20 mouse cellular contexts compared by ENCODE assay signal in the genomic region with DNA sequence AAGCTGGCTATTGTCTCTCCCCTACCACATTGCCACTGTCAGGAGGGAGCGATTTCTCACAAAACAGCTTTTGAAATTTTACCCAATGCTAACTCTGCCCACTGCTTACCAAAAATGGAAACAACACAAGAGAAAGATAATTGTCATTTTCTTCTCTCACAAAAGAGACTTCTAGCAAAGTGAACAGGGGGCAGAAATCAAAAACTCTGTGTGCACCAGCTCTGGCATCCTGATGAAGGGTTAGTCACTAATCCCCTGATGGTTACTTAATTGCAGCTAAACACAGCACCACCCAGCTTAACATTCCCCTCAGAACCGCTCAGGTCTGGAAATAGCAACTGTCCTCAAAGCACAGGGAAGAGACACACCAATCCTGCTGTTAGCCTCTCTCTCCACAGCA.
DNase-seq lines count a peak whose midpoint lies in the region; ATAC-seq and TF ChIP-seq lines count a peak whose summit lies in the region.
"Had no signal": no experiment of that assay in that cellular context is flagged by ENCODE, and none has a peak within 500 bp of the region (broad histone marks: within the 10 kb centered on the region; RNA-seq: fewer than 3 reads in every experiment).

No protein-coding gene starts in this region.

- 54% methylated on average over 2 of the region's 2 CpGs for WGBS in heart, embryonic 16.5 days
- 46% methylated on average over 2 of the region's 2 CpGs for WGBS in heart, embryonic 10.5 days
- WGBS in midbrain, embryonic 11.5 days, result 32% methylated on average over 2 of the region's 2 CpGs
- WGBS in midbrain, embryonic 10.5 days, result 43% methylated on average over 2 of the region's 2 CpGs
- WGBS in embryonic facial prominence, embryonic 15.5 days, result 33% methylated on average over 2 of the region's 2 CpGs
- 11% methylated on average over 2 of the region's 2 CpGs for WGBS in forebrain, embryonic 16.5 days

- POLR2A ChIA-PET in Patski (lab: Charles Lee), result interaction anchor here (0.6 to 0.9 kb wide), 3 partner anchors 43 to 237 kb away, joined by 3 read pairs; no protein-coding TSS in a partner anchor

- no peaks in the 10 kb centered on the region for H3K27me3 ChIP-seq in heart, embryonic 16.5 days (ENCODE audit: control insufficient read depth, insufficient read depth, low read length)
- no peaks in the 10 kb centered on the region for H3K27me3 ChIP-seq in heart, embryonic 10.5 days (ENCODE audit: insufficient read depth, poor library complexity, severe bottlenecking)
- H3K27me3 ChIP-seq in midbrain, embryonic 11.5 days (ENCODE audit: control insufficient read depth, insufficient read depth, low read length), result no peaks in the 10 kb centered on the region
- H3K27me3 ChIP-seq in midbrain, embryonic 10.5 days (ENCODE audit: low read depth, poor library complexity, severe bottlenecking), result no peaks in the 10 kb centered on the region
- H3K27me3 ChIP-seq in Patski, result no peaks in the 10 kb centered on the region
- no peaks in the 10 kb centered on the region for H3K27me3 ChIP-seq in embryonic facial prominence, embryonic 15.5 days
- H3K27me3 ChIP-seq in forebrain, embryonic 16.5 days (replicated peaks; ENCODE audit: control insufficient read depth, insufficient read depth, low read length), result no peaks in the 10 kb centered on the region
- H3K27me3 ChIP-seq: hindbrain, embryonic 15.5 days; kidney, embryonic 15.5 days; limb, embryonic 13.5 days; neural tube, embryonic 13.5 days had no signal

- no peaks in the 10 kb centered on the region for H3K36me3 ChIP-seq in heart, embryonic 16.5 days (ENCODE audit: control insufficient read depth, insufficient read depth)
- H3K36me3 ChIP-seq in heart, embryonic 10.5 days, result no peaks in the 10 kb centered on the region
- H3K36me3 ChIP-seq in midbrain, embryonic 11.5 days (ENCODE audit: control insufficient read depth, insufficient read depth, low read length), result no peaks in the 10 kb centered on the region
- no peaks in the 10 kb centered on the region for H3K36me3 ChIP-seq in midbrain, embryonic 10.5 days
- no peaks in the 10 kb centered on the region for H3K36me3 ChIP-seq in embryonic facial prominence, embryonic 15.5 days
- H3K36me3 ChIP-seq in forebrain, embryonic 16.5 days (ENCODE audit: control insufficient read depth, insufficient read depth), result no peaks in the 10 kb centered on the region
- H3K36me3 ChIP-seq: hindbrain, embryonic 15.5 days; limb, embryonic 13.5 days; neural tube, embryonic 13.5 days had no signal

- no peak for DNase-seq in heart, embryonic 10.5 days (ENCODE audit: low spot score)
- DNase-seq in midbrain, embryonic 11.5 days (ENCODE audit: low spot score, missing footprints), result peak; percentile 86
- DNase-seq in midbrain, embryonic 10.5 days (ENCODE audit: low spot score), result no peak
- DNase-seq in Patski (ENCODE audit: low read depth, low spot score), result peak; percentile 72
- DNase-seq in cerebellum, postnatal 14 days, result no peak
- DNase-seq: cerebellum, postnatal 10 days; gastrocnemius, postnatal 25 days; heart, postnatal 36 days; thymus, postnatal 25 days had no signal

- TF ChIP-seq CTCF in Patski (IDR thresholded peaks at IDR 0.05), result no peak

- in situ Hi-C loops in Patski (cut with MboI; ENCODE audit: low pct_unique_long_range_greater_than_20kb), result no loop called here

- no peak overlapping the region for H3K9ac ChIP-seq in heart, embryonic 16.5 days (ENCODE audit: low read length)
- no peak overlapping the region for H3K9ac ChIP-seq in midbrain, embryonic 11.5 days (ENCODE audit: low read length)
- no peak overlapping the region for H3K9ac ChIP-seq in embryonic facial prominence, embryonic 15.5 days
- H3K9ac ChIP-seq in forebrain, embryonic 16.5 days (replicated peaks; ENCODE audit: low read depth, low read length), result no peak overlapping the region
- H3K9ac ChIP-seq: hindbrain, embryonic 15.5 days; kidney, embryonic 15.5 days; limb, embryonic 13.5 days; liver, embryonic 14.5 days; neural tube, embryonic 13.5 days had no signal

- no peak overlapping the region for H3K27ac ChIP-seq in heart, embryonic 16.5 days (ENCODE audit: low read length)
- H3K27ac ChIP-seq in heart, embryonic 10.5 days, result no peak overlapping the region
- H3K27ac ChIP-seq in midbrain, embryonic 11.5 days (ENCODE audit: low read depth, low read length), result no peak overlapping the region
- H3K27ac ChIP-seq in midbrain, embryonic 10.5 days (replicated peaks), result no peak overlapping the region
- H3K27ac ChIP-seq in embryonic facial prominence, embryonic 15.5 days (replicated peaks), result no peak overlapping the region; the same call in 1 of the 2 replicates
- H3K27ac ChIP-seq in forebrain, embryonic 16.5 days (ENCODE audit: low read length), result no peak overlapping the region
- H3K27ac ChIP-seq: hindbrain, embryonic 15.5 days; kidney, embryonic 15.5 days; limb, embryonic 13.5 days; liver, embryonic 14.5 days; neural tube, embryonic 13.5 days had no signal

- 0 out of 2 replicates have a peak, but pooled peaks cover 4% of the 10 kb centered on the region for H3K4me1 ChIP-seq in heart, embryonic 16.5 days (ENCODE audit: control insufficient read depth, insufficient read depth, low read length)
- peaks cover 25% of the 10 kb centered on the region for H3K4me1 ChIP-seq in heart, embryonic 10.5 days
- peaks cover 3% of the 10 kb centered on the region; the same call in 1 of the 2 replicates for H3K4me1 ChIP-seq in midbrain, embryonic 11.5 days (ENCODE audit: control insufficient read depth, insufficient read depth, low read length)
- peaks cover 26% of the 10 kb centered on the region for H3K4me1 ChIP-seq in midbrain, embryonic 10.5 days
- peaks cover 21% of the 10 kb centered on the region for H3K4me1 ChIP-seq in embryonic facial prominence, embryonic 15.5 days
- peaks cover 13% of the 10 kb centered on the region for H3K4me1 ChIP-seq in forebrain, embryonic 16.5 days (replicated peaks; ENCODE audit: control insufficient read depth, insufficient read depth, low read length)

- peaks cover 9% of the 10 kb centered on the region; the same call in 1 of the 2 replicates for H3K9me3 ChIP-seq in heart, embryonic 16.5 days (replicated peaks; ENCODE audit: control insufficient read depth, low read length)
- H3K9me3 ChIP-seq in heart, embryonic 10.5 days, result no peaks in the 10 kb centered on the region
- H3K9me3 ChIP-seq in midbrain, embryonic 11.5 days (ENCODE audit: control insufficient read depth, low read length), result no peaks in the 10 kb centered on the region
- H3K9me3 ChIP-seq in midbrain, embryonic 10.5 days (replicated peaks), result no peaks in the 10 kb centered on the region
- no peaks in the 10 kb centered on the region for H3K9me3 ChIP-seq in embryonic facial prominence, embryonic 15.5 days (replicated peaks)
- no peaks in the 10 kb centered on the region for H3K9me3 ChIP-seq in forebrain, embryonic 16.5 days (ENCODE audit: control insufficient read depth, low read length)
- H3K9me3 ChIP-seq: hindbrain, embryonic 15.5 days; kidney, embryonic 15.5 days; neural tube, embryonic 13.5 days had no signal

- CTCF ChIA-PET in Patski (lab: Charles Lee), result interaction anchor here (0.7 to 2.6 kb wide), 6 partner anchors 12 to 820 kb away, joined by 3 to 8 read pairs (median 3); no protein-coding TSS in a partner anchor

- no peak overlapping the region for H3K4me3 ChIP-seq in heart, embryonic 16.5 days (ENCODE audit: low read length)
- no peak overlapping the region for H3K4me3 ChIP-seq in heart, embryonic 10.5 days
- no peak overlapping the region for H3K4me3 ChIP-seq in midbrain, embryonic 11.5 days (ENCODE audit: low read depth, low read length)
- H3K4me3 ChIP-seq in midbrain, embryonic 10.5 days, result no peak overlapping the region
- no peak overlapping the region for H3K4me3 ChIP-seq in embryonic facial prominence, embryonic 15.5 days (replicated peaks)
- no peak overlapping the region for H3K4me3 ChIP-seq in forebrain, embryonic 16.5 days (replicated peaks; ENCODE audit: low read length)
- H3K4me3 ChIP-seq: erythroblast, embryonic 14.5 days; hindbrain, embryonic 15.5 days; kidney, embryonic 15.5 days; limb, embryonic 13.5 days; neural tube, embryonic 13.5 days had no signal

- H3K4me2 ChIP-seq in heart, embryonic 16.5 days (ENCODE audit: low read depth, low read length), result no peak overlapping the region
- no peak overlapping the region for H3K4me2 ChIP-seq in midbrain, embryonic 11.5 days
- no peak overlapping the region for H3K4me2 ChIP-seq in embryonic facial prominence, embryonic 15.5 days (replicated peaks)
- H3K4me2 ChIP-seq in forebrain, embryonic 16.5 days (ENCODE audit: low read length), result no peak overlapping the region
- H3K4me2 ChIP-seq: hindbrain, embryonic 15.5 days; kidney, embryonic 15.5 days; limb, embryonic 13.5 days; neural tube, embryonic 13.5 days had no signal

- 0 out of 2 replicates have a peak, but pooled peaks have one; percentile 23 for ATAC-seq in heart, embryonic 16.5 days (replicated peaks; ENCODE audit: extremely low read depth, insufficient read depth, low FRiP score)
- ATAC-seq in midbrain, embryonic 11.5 days (ENCODE audit: low FRiP score), result no peak
- peak; percentile 87 for ATAC-seq in Patski
- ATAC-seq in embryonic facial prominence, embryonic 15.5 days (ENCODE audit: insufficient number of reproducible peaks, low FRiP score, low TSS enrichment, low read depth), result peak; percentile 47; the same call in 1 of the 2 replicates
- no peak for ATAC-seq in forebrain, embryonic 16.5 days
- ATAC-seq: forebrain, embryonic 14.5 days; intestine, embryonic 16.5 days had no signal

Comparison
In these comparisons a context has a peak if more than half of its experiments do, and no peak if none do; other contexts are left out.
1. DNase-seq: peak in midbrain, embryonic 11.5 days (single experiment) and Patski (single experiment); none in heart, embryonic 10.5 days (single experiment), midbrain, embryonic 10.5 days (single experiment) and cerebellum, postnatal 14 days (0 of 2).
2. ATAC-seq: peak in heart, embryonic 16.5 days (single experiment), Patski (single experiment) and embryonic facial prominence, embryonic 15.5 days (single experiment); none in midbrain, embryonic 11.5 days (single experiment) and forebrain, embryonic 16.5 days (single experiment).